Mouse (Mus musculus) CD4-positive helper T cell, adult 2 months (primary cell): ENCODE measurements around the gene Anks3.

Source experiments
- DNase-seq: peaks from one replicate; pipeline ENCODE4 v3.0.0-alpha.2; 2012; ENCODE audit warnings: low read depth, missing footprints, low spot score

The Anks3 gene

GRCm38 (mm10) chr16:4928474-4928873 lies 35.5 kb downstream of the Anks3 start:
- no peak for DNase-seq

- DNase-seq, result no peak
Measured at GRCm38 (mm10) chr16:4927967-4928366, 36.0 kb downstream of the Anks3 start.

DNA sequence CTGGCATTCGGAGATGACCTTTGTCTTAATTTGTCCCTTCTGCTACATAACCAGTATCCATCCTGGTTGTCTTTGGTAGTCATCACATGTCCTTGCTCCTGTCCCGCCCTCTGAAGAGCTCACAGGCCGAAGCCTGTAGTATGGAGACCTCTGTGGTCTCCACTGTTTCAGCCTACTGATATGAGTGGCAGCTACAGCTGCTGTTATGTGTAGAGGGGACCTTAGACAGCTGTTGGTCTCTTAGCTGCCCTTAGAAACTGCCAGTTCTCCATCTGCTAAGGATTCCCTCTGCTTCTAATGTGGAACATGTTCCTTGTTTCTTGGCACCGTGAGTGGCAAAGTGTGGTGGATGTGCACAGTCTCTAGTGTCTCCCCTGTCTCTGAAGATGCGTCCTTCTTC lies 40.0 kb downstream of the Anks3 start:
- no peak for DNase-seq

GRCm38 (mm10) chr16:4922481-4922880 lies 41.5 kb downstream of the Anks3 start:
- no peak for DNase-seq

- no peak for DNase-seq
Measured at GRCm38 (mm10) chr16:4920556-4920955, 43.4 kb downstream of the Anks3 start.

GRCm38 (mm10) chr16:4916608-4917007 lies 47.4 kb downstream of the Anks3 start:
- no peak for DNase-seq

- DNase-seq, result no peak
Measured at GRCm38 (mm10) chr16:4915931-4916330, 48.1 kb downstream of the Anks3 start.

DNA sequence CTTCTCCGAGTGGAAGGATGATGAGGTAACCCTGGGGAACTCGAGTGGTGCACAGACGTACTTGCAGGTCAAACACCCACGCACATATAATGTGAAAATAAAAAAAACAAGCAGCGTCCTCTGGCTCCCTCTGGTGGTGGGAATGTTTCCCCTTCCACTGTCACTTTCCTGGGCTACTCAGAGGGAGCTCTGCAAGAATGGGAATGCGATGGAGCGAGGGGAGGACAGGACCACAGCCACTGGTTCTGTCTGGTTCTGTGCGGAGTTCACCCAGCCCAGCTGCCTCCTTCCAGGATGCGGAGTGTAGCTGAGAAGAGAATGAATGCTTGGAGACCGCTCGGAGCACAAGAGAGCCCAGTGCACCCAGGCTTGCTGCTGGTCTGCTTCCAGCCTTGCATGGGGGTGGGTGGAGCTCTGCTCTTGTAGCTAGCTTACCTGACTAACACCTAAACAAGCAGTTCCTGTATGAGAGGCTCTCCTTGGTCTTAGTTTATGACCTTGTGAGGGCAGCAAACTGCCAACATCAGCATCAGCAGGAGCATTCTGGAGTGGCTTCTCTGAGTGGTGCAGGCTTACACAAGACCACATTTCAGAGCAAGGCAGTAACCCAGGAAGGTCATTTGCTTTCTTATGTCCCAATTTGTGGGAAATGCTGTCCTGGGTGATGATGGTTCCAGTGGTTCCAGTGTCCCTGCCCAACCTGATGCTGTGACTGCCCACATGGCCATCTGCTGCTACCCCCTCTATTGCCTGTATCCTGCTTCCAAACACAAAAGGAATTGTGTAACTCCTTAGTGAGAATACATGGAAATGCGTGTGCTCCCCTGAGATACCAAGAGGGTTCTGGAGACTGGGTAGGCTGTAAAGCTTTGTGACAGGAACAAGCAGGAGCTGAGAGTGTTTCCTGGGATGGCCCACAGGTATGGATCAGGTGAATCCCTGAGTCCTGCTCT lies 49.9 kb downstream of the Anks3 start:
- peak; percentile 85 for DNase-seq

- DNase-seq, result peak; percentile 42
Measured at GRCm38 (mm10) chr16:4912907-4913782, 50.9 kb downstream of the Anks3 start.

DNA sequence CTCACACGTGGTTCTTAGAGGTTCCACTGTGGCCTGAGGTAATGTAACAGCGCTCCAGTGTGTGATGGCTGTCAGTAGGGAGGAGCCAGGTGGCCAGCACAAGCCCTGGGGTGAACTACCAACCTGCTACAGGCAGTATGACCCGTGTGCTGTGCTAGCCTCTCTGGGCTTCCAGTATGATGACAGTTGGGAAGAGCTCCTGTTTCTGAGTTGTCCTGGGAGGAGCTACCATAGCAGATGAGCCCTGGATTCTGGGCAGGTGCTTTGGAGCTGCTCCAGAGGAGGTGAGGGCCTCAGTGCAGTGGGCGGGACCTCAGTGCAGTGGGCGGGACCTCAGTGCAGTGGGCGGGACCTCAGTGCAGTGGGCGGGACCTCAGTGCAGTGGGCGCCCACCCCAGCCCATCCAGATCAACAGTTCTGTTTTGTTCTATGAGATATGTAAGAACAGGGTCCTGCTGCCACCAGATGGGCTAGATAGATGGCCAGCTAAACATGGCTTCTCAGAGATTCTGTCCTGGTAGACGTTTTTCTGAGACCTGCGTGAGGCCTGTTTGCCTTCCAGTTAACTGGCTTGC lies 51.8 kb downstream of the Anks3 start:
- no peak for DNase-seq

DNA sequence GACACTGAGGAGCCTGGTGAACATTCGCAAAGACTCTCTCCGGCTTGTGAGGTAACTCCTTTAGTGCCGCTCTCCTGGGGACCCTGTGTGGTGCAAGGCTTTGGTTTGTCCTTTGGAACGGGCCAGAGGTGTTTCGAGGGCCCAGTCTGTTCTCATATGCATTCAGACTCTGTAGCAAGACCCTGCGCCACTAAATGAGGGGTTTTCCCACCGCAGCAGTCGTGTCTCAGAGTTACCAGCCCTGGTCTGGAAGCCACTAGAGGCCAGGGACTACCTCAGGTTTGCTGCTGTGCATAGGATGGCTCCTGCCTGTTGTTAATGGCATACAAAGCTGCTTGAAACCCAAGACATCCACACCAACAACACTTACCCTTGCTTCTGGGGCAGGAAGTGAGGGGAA lies 53.2 kb downstream of the Anks3 start:
- DNase-seq, result no peak

DNA sequence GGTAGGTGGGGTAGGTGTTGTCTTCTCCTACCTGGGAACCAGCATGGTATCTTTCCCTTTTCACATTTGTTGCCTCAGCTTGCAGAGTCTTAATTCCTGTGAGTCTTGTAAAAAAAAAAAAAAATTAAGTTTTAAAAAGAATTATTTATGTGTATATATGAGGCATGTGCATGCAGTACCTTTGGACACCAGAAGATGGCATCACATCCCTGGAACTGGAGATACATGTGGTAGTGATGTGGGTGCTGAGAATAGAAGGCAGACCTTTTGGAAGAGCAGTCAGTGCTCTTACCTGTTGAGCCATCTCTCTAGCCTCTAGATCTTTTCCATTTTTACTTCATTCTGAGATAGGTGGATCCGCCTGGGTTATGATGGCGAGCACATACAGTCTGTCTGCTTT lies 54.3 kb downstream of the Anks3 start:
- DNase-seq, result peak; percentile 19

GRCm38 (mm10) chr16:4907972-4908371 lies 56.0 kb downstream of the Anks3 start:
- peak; percentile 36 for DNase-seq

DNA sequence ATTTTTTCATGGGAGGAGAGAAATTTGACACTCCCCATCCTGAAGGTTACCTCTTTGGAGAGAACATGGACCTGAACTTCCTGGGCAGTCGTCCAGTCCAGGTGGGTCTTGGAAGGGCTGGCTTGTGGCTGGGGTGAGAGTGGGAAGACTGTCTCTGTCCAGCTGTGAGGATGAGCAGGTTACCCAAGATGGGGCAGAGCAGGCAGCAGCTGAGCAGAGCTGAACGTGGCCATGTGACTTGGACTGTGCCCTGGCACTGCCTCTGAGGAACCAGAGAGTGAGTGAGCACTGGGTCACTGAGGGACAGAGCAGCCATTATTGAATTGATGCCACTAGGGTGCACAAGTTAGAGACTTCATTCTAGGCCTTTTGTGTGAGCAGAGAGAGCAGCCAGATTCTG lies 56.6 kb downstream of the Anks3 start:
- no peak for DNase-seq

GRCm38 (mm10) chr16:4906559-4906958 lies 57.4 kb downstream of the Anks3 start:
- no peak for DNase-seq

GRCm38 (mm10) chr16:4905591-4905990 lies 58.4 kb downstream of the Anks3 start:
- DNase-seq, result no peak

DNA sequence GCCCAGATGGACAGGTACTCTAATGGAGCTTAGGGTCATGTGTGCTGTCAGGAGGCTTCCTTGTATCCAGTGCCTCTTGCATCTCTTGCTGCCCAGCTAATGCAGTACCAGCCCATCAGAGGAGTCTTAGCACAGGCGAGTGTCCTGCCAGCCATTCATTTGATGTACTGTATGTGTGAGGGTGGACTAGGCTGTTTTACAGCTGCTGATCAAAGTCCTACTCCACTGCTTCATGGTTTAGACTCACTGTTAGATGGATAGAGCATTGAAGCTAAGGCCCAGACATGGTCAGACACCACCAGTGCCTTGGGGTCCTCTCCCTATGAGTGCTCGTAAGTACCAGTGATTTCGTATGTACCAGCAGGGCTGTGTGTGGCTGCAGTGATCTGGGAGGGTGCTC lies 59.1 kb downstream of the Anks3 start:
- no peak for DNase-seq

DNA sequence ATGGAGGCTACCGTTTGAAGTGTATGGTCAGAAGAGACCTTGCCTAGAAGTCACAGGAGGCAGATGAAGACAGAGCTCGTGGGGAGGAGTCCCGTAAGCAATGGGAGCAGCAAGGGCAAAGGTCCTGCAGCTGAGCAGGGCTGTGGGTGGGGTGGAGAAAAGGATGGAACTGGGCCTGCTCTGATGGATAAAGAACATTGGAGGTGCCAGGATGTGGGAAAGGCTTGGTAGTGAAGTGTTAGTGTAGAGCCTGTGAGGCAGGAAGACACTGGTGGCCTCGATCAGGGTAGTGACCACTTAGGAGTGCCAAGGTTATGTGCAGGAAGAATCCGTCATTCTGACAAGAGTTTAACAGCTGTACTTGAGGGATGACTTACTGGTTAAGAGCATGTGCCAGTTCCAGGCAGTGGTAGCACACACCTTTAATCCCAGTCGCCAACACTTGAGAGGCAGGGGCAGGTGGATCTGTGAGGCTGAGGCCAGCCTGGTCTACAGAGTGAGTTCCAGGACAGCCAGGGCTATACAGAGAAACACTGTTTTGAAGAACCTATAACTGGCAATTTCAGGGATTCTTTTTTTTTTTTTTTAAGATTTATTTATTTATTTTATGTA lies 60.4 kb downstream of the Anks3 start:
- DNase-seq, result no peak

DNA sequence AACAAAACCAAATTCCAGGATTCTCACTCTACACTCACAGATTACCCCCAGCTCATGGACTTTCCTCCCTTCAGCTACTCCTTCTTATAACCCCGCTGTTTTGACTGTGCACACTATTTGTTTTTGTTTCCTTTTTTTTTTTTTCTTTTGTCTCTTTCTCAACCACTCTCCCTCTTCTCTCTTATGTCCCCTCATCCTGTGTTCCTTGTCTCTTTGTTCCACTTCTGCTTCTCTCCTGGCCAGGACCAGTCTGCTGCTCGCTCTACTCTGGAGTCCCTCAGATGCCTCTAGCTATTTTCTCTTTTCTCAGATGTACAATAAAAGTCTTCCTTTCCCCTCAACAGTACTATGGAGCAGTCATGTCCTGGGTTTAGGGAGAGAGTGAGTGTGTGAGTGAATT lies 61.6 kb downstream of the Anks3 start:
- no peak for DNase-seq

GRCm38 (mm10) chr16:4901167-4901566 lies 62.8 kb downstream of the Anks3 start:
- DNase-seq, result no peak

DNA sequence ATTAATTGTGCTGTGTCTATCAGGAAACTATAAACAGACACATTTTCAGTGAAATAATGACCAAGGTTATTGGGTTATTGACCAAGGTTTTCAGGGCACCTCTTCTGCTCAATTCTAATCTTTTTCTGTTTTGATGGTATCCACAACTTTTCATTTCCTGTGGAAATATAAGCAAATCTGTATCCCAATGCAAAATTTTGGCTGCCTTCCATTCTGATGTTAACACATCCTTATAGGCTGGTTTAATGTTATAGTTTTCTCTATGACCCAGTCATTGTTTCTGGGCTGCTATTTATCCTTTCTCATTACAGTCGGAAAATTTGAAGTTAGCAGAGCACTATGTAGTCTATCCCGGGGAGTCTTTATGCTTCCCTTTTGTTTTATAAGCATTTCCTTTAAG lies 64.3 kb downstream of the Anks3 start:
- DNase-seq, result no peak

DNA sequence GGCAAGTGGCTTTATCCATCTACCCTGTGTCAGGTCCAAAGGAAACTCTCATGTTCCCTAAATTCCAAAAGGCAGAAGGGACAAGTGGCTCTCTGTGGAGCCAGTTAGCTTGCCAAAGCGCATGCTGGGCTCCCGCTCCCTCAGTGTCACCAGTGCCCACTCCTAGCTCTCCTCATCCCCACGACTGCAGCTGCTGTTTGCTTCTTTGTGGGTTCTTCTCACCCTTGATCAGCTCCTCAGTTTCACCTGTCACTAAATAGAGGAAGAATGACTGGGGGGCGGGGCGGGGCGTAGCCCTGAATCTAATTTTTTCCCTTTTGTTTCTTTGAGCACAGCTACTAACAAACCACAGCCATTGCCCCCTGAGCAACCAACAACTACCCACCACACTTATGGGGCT lies 65.1 kb downstream of the Anks3 start:
- no peak for DNase-seq
